8 mouse cellular contexts compared by ENCODE assay signal in the genomic region with DNA sequence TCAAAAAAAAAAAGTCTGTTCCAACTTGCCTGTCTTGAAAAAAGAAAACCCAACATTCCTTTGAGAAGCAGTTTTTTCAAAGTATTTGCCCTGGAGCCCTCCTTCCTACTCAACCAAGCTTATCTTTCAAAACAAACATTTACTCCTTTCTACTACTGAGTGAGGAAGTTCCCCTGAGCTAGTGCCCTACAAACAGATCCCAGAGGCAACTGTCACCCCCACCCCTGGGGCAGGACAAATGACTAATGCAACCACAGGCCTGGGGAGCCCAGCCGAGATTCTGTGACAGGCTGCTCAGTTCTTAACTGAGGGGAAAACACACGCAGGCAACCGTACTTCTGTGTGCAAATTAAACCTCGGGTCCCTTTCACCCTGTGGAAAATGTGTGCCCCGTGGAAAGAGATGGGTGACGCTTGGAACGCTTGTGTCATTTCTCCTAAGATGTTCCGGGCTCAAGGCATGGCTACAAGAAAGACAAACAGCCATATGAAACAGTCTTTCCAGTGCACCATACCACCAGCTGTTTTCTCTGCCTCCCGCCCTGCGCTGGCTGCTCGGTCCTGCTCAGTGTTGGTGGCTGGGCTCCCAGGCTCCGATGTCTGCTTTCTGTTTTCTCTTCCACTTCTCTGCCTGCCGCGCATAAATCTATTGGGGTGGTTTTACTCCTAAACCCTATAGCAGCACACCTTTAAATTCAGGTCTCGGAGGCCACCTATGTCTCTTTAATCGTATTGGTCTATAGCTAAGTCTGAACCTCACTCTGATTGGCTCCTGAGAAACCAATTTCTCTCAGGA. TPM values are rescaled to one million over a fixed set of nuclear protein-coding genes. Genes with fewer than 3 reads are reported as not detected.
DNase-seq lines count a peak whose midpoint lies in the region; ATAC-seq and TF ChIP-seq lines count a peak whose summit lies in the region.

No protein-coding gene starts in this region.

- H3K9ac ChIP-seq in lung, embryonic 16.5 days (ENCODE audit: low read length), result peak overlapping the region; percentile 65
- 0 out of 2 replicates have a peak overlapping the region, but pooled peaks have one; percentile 1 for H3K9ac ChIP-seq in stomach, embryonic 14.5 days (replicated peaks; ENCODE audit: low read depth, low read length)

- H3K4me1 ChIP-seq in kidney, adult 2 months (ENCODE audit: control insufficient read depth, insufficient read depth, low read length), result peaks cover 13% of the 10 kb centered on the region
- peaks cover 33% of the 10 kb centered on the region for H3K4me1 ChIP-seq in lung, embryonic 16.5 days (replicated peaks; ENCODE audit: control insufficient read depth, insufficient read depth, low read length)
- peaks cover 10% of the 10 kb centered on the region; the same call in 1 of the 2 replicates for H3K4me1 ChIP-seq in stomach, embryonic 14.5 days (ENCODE audit: control insufficient read depth, insufficient read depth, low read length)

- DNase-seq in heart, adult 11 months, result peak; percentile 97
- no peak for DNase-seq in heart, adult 8-10 months (ENCODE audit: low spot score)
- DNase-seq in adrenal gland, postnatal 36 days, result peak; percentile 46 to 69
- peak; percentile 51 to 56 for DNase-seq in heart, adult 9 months (ENCODE audit: low spot score in 2 of 2)
- peak; percentile 62 for DNase-seq in kidney, adult 2 months
- DNase-seq in cerebellum, adult 11-12 months, result no peak

- no peaks in the 10 kb centered on the region for H3K9me3 ChIP-seq in lung, embryonic 16.5 days (ENCODE audit: control insufficient read depth, low read length)
- H3K9me3 ChIP-seq in stomach, embryonic 14.5 days (ENCODE audit: control insufficient read depth, low read depth, low read length), result no peaks in the 10 kb centered on the region

- no peak for TF ChIP-seq POLR2A in kidney, adult 2 months (IDR thresholded peaks at IDR 0.05; ENCODE audit: low read depth, low read length)

- 15% methylated on average over 16 of the region's 16 CpGs for WGBS in kidney, adult 2 months
- 4% methylated on average over 16 of the region's 16 CpGs for WGBS in lung, embryonic 16.5 days
- WGBS in stomach, embryonic 14.5 days, result 7% methylated on average over 16 of the region's 16 CpGs

- peak overlapping the region; percentile 65 for H3K4me2 ChIP-seq in lung, embryonic 16.5 days (ENCODE audit: low read depth, low read length)
- peak overlapping the region; percentile 39 for H3K4me2 ChIP-seq in stomach, embryonic 14.5 days (replicated peaks; ENCODE audit: low read depth, low read length)

- H3K36me3 ChIP-seq in kidney, adult 2 months (ENCODE audit: control insufficient read depth, insufficient read depth, low read length), result no peaks in the 10 kb centered on the region
- H3K36me3 ChIP-seq in lung, embryonic 16.5 days (ENCODE audit: control insufficient read depth, insufficient read depth, low read length), result no peaks in the 10 kb centered on the region
- H3K36me3 ChIP-seq in stomach, embryonic 14.5 days (ENCODE audit: control insufficient read depth, insufficient read depth, low read length), result no peaks in the 10 kb centered on the region

- peak; percentile 59; the same call in 1 of the 2 replicates for ATAC-seq in lung, embryonic 16.5 days (ENCODE audit: low read depth)
- peak; percentile 66 for ATAC-seq in stomach, embryonic 14.5 days (ENCODE audit: insufficient number of reproducible peaks, insufficient read depth, low FRiP score, low read depth)

- peak overlapping the region; percentile 10 for H3K4me3 ChIP-seq in kidney, adult 2 months (ENCODE audit: insufficient read depth, low read depth, low read length)
- H3K4me3 ChIP-seq in lung, embryonic 16.5 days (ENCODE audit: low read length), result peak overlapping the region; percentile 43
- H3K4me3 ChIP-seq in stomach, embryonic 14.5 days (ENCODE audit: low read depth, low read length), result peak overlapping the region; percentile 15

- peak overlapping the region; percentile 57; the same call in 1 of the 2 replicates for H3K27ac ChIP-seq in kidney, adult 2 months (ENCODE audit: insufficient read depth, low read depth, low read length)
- peak overlapping the region; percentile 96 for H3K27ac ChIP-seq in lung, embryonic 16.5 days (ENCODE audit: low read length)
- peak overlapping the region; percentile 84; the same call in 1 of the 2 replicates for H3K27ac ChIP-seq in stomach, embryonic 14.5 days (ENCODE audit: low read length)

- no peaks in the 10 kb centered on the region for H3K27me3 ChIP-seq in kidney, adult 2 months (replicated peaks; ENCODE audit: control insufficient read depth, insufficient read depth, low read length)
- H3K27me3 ChIP-seq in lung, embryonic 16.5 days (ENCODE audit: control insufficient read depth, insufficient read depth, low read depth, low read length), result no peaks in the 10 kb centered on the region; the same call in 1 of the 2 replicates
- no peaks in the 10 kb centered on the region for H3K27me3 ChIP-seq in stomach, embryonic 14.5 days (ENCODE audit: control insufficient read depth, insufficient read depth, low read length)

- TF ChIP-seq CTCF in kidney, adult 2 months (conservative IDR thresholded peaks at IDR 0.05; ENCODE audit: insufficient read depth, insufficient read length, low read depth, low read length), result no peak

RNA-seq across cellular contexts. Expression of gene Spry1, which starts 14.4 kb away (rescaled TPM):
- 10 to 100 TPM; 14.5 to 17.3 (median 15.5) TPM for total RNA-seq in heart, adult 8-10 months (2022)
- total RNA-seq in adrenal gland, postnatal 36 days (2021), result 10 to 100 TPM; 25.1 to 31.4 TPM
- polyA plus RNA-seq in kidney, adult 2 months (2012; rRNA removed), result 47.3 and 50.2 TPM in 2 replicates
- 17.9 and 18.9 TPM in 2 replicates for polyA plus RNA-seq in lung, embryonic 16.5 days (2015; fragmentation: Nextera tagmentation; extraction: Ambion mirVana)
- polyA plus RNA-seq in stomach, embryonic 14.5 days (2014; fragmentation: Nextera tagmentation; extraction: Ambion mirVana), result 18.2 and 19.1 TPM in 2 replicates

Comparison
In these comparisons a context has a peak if more than half of its experiments do, and no peak if none do; other contexts are left out.
1. DNase-seq: peak in heart, adult 11 months (single experiment), adrenal gland, postnatal 36 days (2 of 2), heart, adult 9 months (2 of 2) and kidney, adult 2 months (single experiment); none in heart, adult 8-10 months (single experiment) and cerebellum, adult 11-12 months (single experiment).
2. Peak in every context shown above with its lines, with median percentiles within 50 percentile points of each other: H3K27ac ChIP-seq and H3K4me3 ChIP-seq.